Mouse (Mus musculus): ENCODE measurements at regions not wholly inside any gene's neighbourhood (a gene's known extent, or its start where the extent isn't known, plus 50 kb on each side); places are given as distances from the start of the nearest gene placed in this dataset.
"Not testable (repeated sequence)": the region's sequence is repeated elsewhere in the genome, so short reads cannot be mapped to it uniquely, and the experiment has no call there.

DNA sequence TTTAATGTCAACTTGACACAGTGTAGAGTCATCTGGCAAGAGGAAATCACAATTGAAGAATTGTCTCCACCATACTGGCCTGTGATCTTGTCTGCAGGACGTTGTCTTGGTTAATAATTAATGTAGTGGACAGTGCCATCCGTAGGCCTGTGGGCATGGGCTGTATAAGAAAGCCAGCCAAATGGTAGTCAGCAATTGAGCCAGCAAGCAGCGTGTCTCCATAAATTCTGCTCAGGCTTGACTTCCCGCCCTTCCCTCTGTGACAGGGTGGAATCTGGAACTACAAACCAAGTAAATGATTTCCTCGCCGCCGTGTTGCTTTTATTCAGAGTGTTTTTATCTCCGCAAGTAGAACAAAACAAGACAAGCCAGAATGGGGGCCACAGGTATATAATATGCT is 184.5 kb upstream of the Plekha5 start:
- no peak for ATAC-seq (ENCODE audit: poor library complexity, severe bottlenecking)

DNA sequence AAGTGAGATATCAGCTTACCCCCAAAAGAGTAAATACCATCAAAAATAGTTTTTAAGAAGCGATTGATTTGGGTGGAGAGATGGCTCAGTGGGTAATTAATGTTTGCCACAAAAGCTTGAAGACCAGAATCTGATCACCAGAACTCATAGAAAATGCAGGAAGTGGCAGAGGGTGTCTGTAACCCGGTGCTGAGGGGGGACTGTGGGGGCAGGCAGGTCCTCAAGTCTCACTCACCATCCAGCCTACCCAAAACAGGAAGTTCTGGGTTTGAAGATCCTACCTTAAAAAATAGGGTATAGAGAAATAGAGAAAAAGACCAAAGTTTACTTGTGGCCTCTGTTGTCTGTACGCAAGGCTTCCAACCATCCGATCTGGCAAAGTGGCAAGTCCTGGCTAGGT is 190.3 kb upstream of the Plcz1 start:
- ATAC-seq (ENCODE audit: poor library complexity, severe bottlenecking), result peak; percentile 29; the same call in 1 of the 2 replicates

DNA sequence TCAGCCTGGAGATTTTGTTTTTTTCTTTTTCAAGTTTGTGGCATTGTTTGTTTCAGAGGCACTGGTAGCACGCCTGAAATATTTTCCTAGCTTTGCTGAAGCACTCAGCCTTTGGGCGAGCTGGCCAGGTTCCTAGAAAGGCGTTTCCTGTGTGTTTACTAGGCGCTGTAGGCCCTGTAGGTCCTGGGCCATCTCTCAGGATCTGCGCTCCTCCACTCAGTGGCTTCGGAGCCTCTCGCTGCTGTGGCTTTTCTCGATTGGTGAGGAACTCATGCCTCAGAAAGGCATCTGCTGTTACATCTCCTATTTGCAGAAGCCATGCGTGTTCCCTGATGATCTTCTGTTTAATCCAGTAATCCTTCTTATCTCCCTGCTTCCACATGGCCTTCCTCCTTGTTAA is 188.0 kb upstream of the Plcz1 start:
- no peak for ATAC-seq (ENCODE audit: poor library complexity, severe bottlenecking)

DNA sequence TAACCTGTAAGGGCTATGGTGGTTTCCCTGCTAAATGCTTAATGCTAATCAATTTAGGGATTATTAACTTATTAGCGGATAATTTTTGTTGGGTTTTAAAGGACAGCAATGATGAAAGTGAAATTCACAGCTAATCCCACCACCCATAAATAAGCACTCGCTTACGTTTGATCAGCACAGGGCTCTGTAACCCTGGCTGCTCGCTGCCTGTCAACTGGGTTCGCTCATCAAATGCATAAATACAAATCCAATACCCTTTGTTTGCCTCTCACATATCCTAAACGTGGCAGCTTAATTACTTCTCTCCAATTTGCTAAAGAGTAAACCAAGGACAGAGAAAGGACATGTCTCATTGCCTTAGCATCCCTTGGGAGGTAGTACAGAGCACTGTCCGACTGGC is 187.5 kb upstream of the Plcz1 start:
- no peak for ATAC-seq (ENCODE audit: poor library complexity, severe bottlenecking)

DNA sequence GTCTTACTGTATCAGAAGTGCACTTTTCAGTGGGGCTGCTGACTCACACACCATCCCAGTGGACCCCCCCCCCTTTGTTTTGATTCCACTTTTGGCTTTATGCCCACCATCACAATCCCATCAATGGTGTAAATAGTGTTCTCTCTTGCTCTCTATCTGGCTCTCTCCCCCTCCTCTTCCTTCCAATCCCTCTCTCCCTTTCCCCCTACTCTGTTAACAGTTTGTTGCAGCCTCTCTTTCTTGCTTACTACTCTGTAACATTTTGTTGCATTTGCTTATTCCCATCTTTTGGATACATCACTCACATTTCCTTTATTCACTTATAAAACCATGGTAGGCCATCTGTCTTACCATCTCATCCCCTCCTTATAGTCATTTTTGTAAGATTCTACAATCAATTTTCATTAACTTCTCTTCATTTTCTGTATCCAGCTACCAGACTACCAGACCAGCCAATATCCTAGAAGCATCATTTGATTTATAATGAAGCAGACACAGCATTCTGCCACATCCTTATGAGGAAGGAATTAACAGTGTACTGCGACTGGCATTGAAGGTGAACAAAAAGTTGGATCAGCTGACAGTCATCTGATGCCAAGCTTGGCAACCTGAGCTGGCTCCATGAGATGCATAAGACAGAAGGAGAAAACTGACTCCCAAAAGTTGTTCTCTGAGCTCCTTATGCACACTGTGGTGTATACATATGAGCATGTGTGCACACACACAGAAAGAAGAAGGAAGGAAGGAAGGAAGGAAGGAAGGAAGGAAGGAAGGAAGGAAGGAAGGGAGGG is 181.5 kb upstream of the Plcz1 start:
- no peak for ATAC-seq (ENCODE audit: poor library complexity, severe bottlenecking)

DNA sequence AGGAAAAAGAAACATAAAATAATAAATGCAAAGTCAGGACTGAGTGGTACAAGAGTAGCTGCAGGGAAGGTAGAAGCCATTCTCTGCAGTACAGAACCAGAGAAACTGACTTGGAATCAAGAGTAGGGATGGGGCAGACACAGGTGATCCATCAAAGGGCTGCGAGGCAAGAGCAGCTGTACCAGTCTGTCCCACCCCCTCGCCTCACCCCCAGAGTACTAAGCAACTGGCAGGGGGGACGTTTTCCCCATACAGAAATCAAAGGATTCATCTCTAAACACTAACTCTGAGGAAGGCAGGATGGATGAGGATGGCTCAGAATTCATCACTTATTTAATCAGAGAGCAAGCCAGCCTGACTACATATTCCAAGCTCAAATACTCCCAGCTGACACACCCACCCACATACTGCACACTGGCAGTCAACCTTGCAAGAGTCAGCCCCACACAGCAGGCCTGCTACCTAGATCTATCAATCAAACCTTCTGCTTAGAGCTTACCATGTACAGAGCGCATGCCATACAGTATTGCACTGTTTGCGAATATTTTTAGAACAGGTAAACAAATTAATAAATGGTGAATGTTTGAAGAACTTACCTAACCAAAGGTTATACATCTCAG is 180.5 kb upstream of the Plcz1 start:
- ATAC-seq (ENCODE audit: poor library complexity, severe bottlenecking), result no peak

DNA sequence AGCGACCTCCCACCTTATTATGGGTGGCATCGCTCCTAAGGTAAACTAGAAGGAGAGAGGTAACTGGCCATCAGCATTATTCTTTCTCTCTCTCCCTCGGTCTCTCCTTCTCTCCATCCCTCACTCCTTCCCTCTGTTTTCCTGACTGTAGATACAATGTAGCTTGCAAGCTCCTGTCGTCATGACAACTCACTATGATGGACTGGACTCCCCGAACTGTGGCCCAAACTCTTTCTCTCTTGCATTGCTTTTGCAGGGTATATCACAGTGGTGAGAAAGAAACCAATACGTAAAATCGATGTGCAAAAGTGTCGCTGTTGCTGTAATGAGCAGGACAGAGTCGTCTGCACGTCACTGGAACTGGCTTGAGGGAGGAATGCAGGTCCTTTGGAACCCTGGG is 177.5 kb upstream of the Plcz1 start:
- no peak for ATAC-seq (ENCODE audit: poor library complexity, severe bottlenecking)

DNA sequence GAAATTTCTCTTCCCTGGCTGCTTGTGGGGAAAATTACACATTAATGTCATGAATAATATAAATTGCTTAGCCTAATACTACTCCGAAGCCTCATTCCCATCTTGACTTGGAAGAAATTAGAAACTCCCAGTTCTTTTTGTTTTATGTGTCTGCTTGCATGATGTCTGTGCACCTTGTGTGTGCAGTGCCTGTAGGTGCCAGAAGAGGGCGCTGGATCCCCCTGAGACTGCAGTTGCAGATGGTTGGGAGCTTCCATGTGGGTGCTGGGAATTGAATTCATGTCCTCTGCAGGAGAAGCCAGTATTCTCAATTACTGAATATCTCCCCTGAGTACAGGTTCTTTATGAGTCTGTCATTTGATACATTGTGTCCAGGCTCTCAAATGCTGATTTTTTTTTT is 171.1 kb upstream of the Plcz1 start:
- no peak for ATAC-seq (ENCODE audit: poor library complexity, severe bottlenecking)

DNA sequence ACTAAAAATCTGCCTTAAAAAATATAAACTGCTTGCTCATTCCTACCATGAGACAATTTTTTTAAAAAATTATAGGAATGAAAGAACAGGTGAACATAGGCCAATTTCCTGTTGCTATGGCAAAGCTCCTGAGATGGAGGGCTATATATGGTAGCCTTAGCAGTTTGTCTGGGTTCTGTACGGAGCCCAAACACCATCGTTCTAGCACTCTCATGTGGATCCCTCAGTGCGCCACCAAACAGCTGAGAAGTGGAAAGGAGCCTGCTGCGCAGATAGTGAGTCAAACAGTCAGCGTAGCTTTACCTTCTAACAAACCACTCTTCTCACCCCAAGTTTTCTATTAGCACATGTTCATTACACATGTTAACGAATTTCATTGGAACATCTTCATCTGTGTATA is 168.9 kb upstream of the Plcz1 start:
- ATAC-seq (ENCODE audit: poor library complexity, severe bottlenecking), result no peak

DNA sequence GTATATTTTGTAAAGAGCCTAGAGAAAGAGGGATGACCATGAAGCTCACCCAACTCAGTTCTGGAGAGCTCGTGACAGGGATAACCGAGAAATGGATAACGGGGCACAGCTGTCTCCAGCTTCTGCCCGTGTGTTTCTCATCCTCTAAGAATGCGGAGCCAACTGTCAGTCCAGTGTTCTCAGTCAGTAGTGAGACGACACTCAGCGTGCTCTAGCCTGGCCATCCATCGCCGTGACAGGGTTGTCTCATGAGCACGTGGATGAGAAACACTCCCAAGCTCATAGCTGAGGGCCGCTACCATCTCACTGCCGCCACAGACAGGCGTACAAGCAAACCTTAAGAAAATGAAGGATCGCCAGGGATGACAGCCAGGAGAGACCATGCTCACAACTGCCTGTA is 167.8 kb upstream of the Plcz1 start:
- no peak for ATAC-seq (ENCODE audit: poor library complexity, severe bottlenecking)

- ATAC-seq (ENCODE audit: poor library complexity, severe bottlenecking), result no peak
Observed at GRCm38 (mm10) chr6:140208375-140208774, 167.1 kb upstream of the Plcz1 start.

- not testable (repeated sequence) for ATAC-seq (ENCODE audit: poor library complexity, severe bottlenecking)
Observed at GRCm38 (mm10) chr6:140206676-140207075, 165.4 kb upstream of the Plcz1 start.

DNA sequence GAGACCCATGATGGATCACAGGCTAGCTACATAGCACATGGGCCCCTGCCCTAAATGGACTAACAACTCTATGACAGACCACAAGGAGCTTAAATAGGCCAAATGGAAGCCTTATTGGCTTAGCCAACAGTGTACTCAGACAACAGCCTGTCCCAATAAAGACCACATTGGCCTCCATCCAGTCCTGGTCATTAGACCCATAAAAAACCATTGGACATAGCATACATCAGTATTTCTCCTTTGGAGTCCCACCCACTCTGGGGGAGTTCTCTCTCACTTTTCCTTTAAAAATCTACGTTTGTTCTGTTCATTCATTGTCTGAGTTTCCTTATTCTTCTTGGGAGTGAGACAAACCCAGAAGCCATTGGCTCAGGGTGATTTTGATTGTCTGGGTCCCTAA is 160.1 kb upstream of the Plcz1 start:
- no peak for ATAC-seq (ENCODE audit: poor library complexity, severe bottlenecking)

DNA sequence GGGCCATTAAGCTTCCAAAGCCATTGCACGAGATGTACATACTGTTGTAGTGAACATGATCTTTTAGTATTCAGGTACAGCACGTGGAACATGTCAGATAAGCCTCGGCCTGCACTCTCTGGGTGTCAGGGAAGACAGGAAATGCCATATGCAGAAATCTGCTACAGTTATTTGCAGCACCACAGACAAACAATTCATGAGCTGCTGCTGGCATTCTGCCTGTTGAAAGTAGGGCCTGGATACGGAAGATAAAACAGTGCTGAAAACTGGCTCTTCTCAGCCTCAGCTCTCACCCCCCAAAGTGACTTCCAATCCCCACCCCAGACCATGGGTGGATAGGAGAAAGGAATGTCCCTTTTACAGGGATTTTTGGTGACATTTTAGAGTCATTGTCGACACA is 159.1 kb upstream of the Plcz1 start:
- ATAC-seq (ENCODE audit: poor library complexity, severe bottlenecking), result no peak

GRCm38 (mm10) chr6:140198036-140198435 is 156.8 kb upstream of the Plcz1 start:
- no peak for ATAC-seq (ENCODE audit: poor library complexity, severe bottlenecking)

DNA sequence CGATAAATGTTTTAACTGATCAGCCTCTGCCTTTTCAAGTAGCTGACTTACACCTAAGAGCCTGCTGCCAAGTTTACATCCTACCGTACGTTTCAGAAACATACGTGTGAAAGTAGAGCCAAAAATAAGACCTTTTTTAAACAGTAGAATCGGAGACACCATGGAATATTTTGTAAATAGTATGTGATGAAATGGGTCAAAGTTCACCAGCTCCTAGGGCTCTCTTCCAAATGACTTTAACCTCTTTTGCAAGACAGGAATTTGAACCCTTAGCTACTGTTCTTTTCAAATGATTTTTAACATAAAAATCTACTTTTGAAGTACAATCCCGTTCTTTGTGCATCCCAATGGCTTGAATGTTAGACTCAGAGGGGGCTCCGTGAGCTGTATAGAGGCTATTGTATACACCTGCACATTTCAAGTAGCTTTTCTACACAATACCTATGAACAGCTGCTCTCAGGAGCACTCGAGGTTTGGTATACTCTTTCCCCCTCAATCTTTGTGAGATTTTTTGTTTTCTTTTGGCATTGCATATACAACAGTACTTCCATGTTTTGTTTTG is 155.9 kb upstream of the Plcz1 start:
- ATAC-seq (ENCODE audit: poor library complexity, severe bottlenecking), result no peak

- no peak for ATAC-seq (ENCODE audit: poor library complexity, severe bottlenecking)
Observed at GRCm38 (mm10) chr6:140194276-140194675, 153.0 kb upstream of the Plcz1 start.

DNA sequence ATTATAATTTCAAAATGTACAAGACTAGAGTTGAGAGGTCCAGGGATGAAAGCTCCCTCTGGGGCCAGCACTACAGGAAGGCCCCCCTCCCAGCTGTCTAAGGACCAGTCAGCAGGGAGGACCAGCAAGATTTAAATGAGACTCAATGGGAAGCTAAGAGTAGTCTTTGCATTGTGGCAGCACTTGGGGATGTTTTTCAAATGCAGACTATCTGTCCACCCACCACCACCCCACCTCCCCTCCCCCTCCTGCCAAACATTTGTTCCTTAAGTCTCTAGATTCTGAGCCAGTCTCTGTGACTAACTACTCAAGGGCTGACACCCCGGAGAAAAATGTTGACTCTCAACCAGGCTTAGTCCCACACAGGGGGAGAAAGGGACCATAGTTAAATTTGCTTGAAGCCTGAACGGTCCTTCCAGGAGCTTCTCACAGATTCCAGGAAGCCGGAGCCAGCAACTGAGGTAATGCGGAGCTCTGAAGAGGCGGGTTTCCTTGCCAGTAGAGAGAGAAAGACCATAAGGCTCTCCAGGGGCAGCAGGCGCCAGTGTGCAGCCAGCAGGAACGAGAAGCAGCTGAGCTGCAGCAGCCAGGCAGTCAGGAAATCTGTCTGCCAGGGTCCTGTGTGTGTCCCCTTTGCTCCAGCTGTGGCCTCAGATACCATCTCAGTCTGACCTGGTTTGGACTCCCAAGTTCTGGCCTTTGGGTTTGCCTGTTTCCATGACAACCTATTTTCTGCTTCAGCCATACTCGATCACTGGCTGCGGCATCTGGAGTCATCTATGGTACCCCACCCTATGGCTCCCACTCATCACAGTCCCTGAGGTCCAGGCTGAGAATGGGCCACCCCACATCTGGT is 152.1 kb upstream of the Plcz1 start:
- no peak for ATAC-seq (ENCODE audit: poor library complexity, severe bottlenecking)

GRCm38 (mm10) chr6:140192526-140192925 is 151.3 kb upstream of the Plcz1 start:
- ATAC-seq (ENCODE audit: poor library complexity, severe bottlenecking), result no peak

GRCm38 (mm10) chr6:140191341-140191740 is 150.1 kb upstream of the Plcz1 start:
- ATAC-seq (ENCODE audit: poor library complexity, severe bottlenecking), result no peak

DNA sequence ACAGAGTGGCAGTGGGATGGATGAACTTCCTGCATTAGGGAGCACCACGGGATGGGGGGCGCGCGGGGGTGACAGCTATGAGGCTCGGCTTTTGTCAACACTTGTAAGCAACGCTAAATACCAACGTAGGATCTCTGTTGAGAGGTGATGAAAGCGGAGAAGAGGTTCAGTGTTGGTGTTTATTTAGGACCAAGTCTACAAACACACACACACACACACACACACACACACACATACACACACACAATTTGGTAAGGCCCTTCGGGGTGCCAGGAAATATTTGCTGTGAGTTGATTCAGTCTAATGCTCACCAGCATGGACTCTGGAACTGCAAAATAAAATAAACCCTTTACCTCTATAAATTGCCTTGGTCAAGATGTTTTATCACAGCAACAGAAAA is 148.3 kb upstream of the Plcz1 start:
- ATAC-seq (ENCODE audit: poor library complexity, severe bottlenecking), result no peak
